Mouse (Mus musculus) hindbrain, embryonic 16.5 days (tissue): ENCODE measurements around the gene Nfam1. TPM values are rescaled to one million over a fixed set of nuclear protein-coding genes. Genes with fewer than 3 reads are reported as not detected.

Experiments
- ATAC-seq: fragments of 200-750 bp; cut with Nextera tagmentation; 2 replicates; pipeline ENCODE4 v1.8.0; 2017; ENCODE audit warnings: moderate TSS enrichment, moderate library complexity
- H3K27ac ChIP-seq: fragments of 300-500 bp; sonication (generic); 2 replicates; pipeline ENCODE4 v1.5.1; 2014; ENCODE audit warnings: low read depth, mild to moderate bottlenecking, control low read depth, low read length, moderate library complexity
- H3K27me3 ChIP-seq: fragments of 300-500 bp; sonication (generic); replicated peaks from 2 replicates; pipeline ENCODE4 v1.6.1; 2014; ENCODE audit warnings: low read length; ENCODE audit not compliant: control insufficient read depth, insufficient read depth
- H3K36me3 ChIP-seq: fragments of 300-500 bp; sonication (generic); 2 replicates; pipeline ENCODE4 v1.6.1; 2014; ENCODE audit warnings: mild to moderate bottlenecking, low read length, moderate library complexity, mixed read lengths; ENCODE audit not compliant: control insufficient read depth, insufficient read depth
- H3K4me1 ChIP-seq: fragments of 300-500 bp; sonication (generic); 2 replicates; pipeline ENCODE4 v1.6.1; 2014; ENCODE audit warnings: low read depth, low read length; ENCODE audit not compliant: control insufficient read depth, insufficient read depth
- H3K4me2 ChIP-seq: fragments of 300-500 bp; sonication (generic); 2 replicates; pipeline ENCODE4 v1.6.1; 2014; ENCODE audit warnings: mild to moderate bottlenecking, low read length, control low read depth, moderate library complexity
- H3K4me3 ChIP-seq: fragments of 300-500 bp; sonication (generic); 2 replicates; pipeline ENCODE4 v1.5.1; 2014; ENCODE audit warnings: mild to moderate bottlenecking, low read length, control low read depth, moderate library complexity
- H3K9ac ChIP-seq: fragments of 300-500 bp; sonication (generic); 2 replicates; pipeline ENCODE4 v1.6.1; 2014; ENCODE audit warnings: low read depth, mild to moderate bottlenecking, control low read depth, low read length, moderate library complexity
- H3K9me3 ChIP-seq: fragments of 300-500 bp; sonication (generic); 2 replicates; pipeline ENCODE4 v1.6.1; 2014; ENCODE audit warnings: mild to moderate bottlenecking, low read length, moderate library complexity; ENCODE audit not compliant: control insufficient read depth
- WGBS: fragments of 180-500 bp; shearing (Covaris S2); extraction: QIAGEN DNeasy Blood & Tissue Kit; methylation state at CpG from one replicate; pipeline ENCODE4 v1.1.7; 2014; 5-methylcytosine and 5-hydroxymethylcytosine counted together
- polyA plus RNA-seq: library from polyadenylated mRNA; unstranded; fragments of >200 nt; fragmentation: Nextera tagmentation; extraction: Ambion mirVana; gene quantifications from 2 replicates; pipeline ENCODE4 v1.2.1, GENCODE M21; 2015

The Nfam1 gene
- polyA plus RNA-seq, 1 experiment from 2014 or later, result 2.2 TPM

DNA sequence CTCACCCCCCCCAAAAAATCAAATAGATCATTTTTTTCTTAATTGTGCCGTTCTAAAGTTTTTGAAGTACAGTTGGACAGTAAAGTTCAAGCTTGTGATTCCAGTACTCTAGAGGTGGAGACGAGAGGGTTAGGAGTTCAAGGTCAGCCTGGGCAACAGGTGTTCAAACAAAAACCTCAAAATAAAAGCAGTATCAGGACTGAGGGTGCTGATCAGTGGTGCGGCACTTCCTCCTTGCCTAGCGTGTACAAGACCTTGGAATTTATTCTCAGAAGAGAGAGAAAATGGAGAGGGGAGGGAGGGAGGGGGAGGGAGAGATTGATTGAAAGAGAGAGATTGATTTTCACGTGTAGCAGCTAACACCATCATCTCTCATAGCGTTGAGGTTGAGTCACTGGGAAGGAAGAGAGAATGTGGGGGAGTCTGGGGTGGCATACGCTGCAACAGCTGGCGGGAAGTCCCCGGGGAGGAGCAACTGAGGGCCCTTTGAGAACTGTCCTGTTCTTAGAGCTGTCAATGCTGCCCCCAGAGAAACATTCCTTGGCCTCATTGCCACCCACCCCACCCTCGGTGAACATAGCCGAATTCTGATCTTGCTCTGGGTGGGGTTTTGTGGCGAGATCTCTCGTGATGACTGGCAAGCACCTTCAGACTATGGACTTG, 24.2 kb downstream of the Nfam1 start:
- no peak overlapping the region for H3K4me3 ChIP-seq
- no peaks in the 10 kb centered on the region; the same call in 1 of the 2 replicates for H3K27me3 ChIP-seq
- H3K27ac ChIP-seq, result no peak overlapping the region
- no peaks in the 10 kb centered on the region for H3K9me3 ChIP-seq
- H3K4me1 ChIP-seq, result peaks cover 22% of the 10 kb centered on the region
- no peak overlapping the region for H3K9ac ChIP-seq
- ATAC-seq, result no peak
- no peak overlapping the region for H3K4me2 ChIP-seq
- 71% methylated on average over 13 of the region's 13 CpGs for WGBS
- H3K36me3 ChIP-seq, result no peaks in the 10 kb centered on the region

DNA sequence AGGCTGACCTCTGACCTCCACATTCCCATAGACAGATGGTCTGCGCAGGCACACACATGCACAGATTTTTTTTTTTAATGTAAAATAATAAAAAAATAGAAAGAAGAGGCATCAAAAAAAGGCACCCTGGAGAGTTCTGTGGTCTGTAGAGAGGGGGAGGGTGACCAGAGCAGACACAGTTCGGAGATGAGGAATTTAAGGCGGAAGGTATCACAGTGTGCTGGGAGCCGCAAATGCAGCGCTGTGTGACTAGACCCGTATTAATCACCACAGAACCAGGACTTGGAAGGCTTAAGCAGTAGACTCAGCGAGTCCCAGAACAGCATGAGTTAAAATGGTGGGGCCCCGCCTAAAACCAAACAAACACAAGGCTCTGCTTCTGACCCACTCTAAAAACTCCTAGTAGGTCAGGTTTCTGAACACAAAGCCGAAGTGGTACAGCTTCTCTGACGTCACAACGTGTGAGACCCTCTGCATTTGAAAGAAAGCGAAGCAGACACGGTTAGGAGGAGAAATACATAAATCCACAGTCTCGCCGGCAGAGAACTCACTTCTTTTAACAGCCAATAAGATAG, 25.7 kb downstream of the Nfam1 start:
- H3K27ac ChIP-seq, result no peak overlapping the region
- no peak for ATAC-seq
- no peak overlapping the region for H3K9ac ChIP-seq
- H3K4me3 ChIP-seq, result no peak overlapping the region
- 50% methylated on average over 15 of the region's 15 CpGs for WGBS
- no peaks in the 10 kb centered on the region for H3K9me3 ChIP-seq
- H3K27me3 ChIP-seq, result no peaks in the 10 kb centered on the region; the same call in 1 of the 2 replicates
- no peaks in the 10 kb centered on the region for H3K36me3 ChIP-seq
- H3K4me1 ChIP-seq, result peaks cover 31% of the 10 kb centered on the region
- no peak overlapping the region for H3K4me2 ChIP-seq

DNA sequence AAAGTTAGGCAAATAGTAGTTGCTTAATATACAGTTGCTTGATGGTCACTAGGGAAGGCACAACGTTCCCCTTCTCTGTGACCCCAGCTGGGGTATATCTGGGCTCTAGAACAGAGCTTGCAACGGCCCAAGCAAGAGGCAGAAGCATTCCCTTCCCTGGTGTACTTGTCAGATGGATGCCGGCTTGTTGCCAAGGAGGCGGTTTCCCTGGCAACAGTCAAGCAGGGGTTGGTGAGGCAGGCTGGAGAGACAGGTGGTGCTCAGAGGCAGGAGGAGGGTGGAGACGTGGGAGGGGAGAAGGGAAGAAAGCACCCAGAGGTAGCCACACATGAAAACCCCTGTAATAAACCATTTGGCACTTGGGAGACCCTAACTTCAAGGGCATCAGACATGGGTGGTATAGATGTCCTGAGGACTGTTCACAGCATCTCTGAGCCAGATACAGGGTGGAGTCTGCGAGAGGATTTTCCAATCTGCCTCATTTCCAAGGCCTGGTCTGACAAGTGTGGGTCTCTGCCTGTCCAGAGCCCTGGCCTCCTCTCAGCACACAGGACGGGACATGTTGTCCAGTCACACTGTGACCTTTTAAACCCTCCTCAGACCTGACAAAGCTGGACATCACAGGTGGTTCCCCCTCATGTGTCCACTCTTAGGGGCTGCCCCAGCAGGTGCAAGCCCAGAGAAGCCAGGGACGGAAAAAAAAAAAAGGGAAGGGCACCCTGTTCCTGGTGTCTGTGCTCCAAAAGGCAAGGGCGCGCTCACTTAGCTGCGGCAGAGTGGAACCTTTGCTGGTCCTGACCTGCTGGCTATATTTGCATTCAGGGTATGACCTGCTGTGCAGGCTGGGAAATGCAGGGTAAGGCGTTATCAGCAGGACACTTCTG, 30.2 kb downstream of the Nfam1 start:
- no peaks in the 10 kb centered on the region for H3K9me3 ChIP-seq
- no peaks in the 10 kb centered on the region for H3K36me3 ChIP-seq
- peak overlapping the region; percentile 19; the same call in 1 of the 2 replicates for H3K27ac ChIP-seq
- 26% methylated on average over 12 of the region's 12 CpGs for WGBS
- H3K9ac ChIP-seq, result no peak overlapping the region
- H3K4me1 ChIP-seq, result peaks cover 22% of the 10 kb centered on the region
- no peak overlapping the region for H3K4me2 ChIP-seq
- H3K27me3 ChIP-seq, result no peaks in the 10 kb centered on the region
- ATAC-seq, result peak; percentile 91
- no peak overlapping the region for H3K4me3 ChIP-seq

DNA sequence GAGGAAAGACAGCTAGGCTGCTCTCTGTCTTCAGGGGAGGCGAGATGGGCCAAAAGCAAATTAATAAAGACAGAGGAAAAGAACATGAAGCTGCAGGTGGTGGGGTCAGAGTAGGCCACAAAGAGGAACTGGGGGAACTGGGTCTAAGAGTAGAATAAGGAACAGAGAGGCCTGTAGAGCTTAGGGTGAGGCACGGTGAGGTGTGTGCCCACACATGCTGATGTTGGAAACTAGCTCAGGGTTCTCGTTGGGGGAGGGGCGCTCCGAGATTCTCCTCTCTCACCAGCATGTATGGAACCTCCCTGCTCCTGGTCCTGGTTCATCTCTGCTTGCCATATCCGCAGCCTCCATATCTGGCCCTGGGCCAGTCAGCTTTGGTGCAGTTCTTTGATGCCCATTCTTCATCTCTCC, 34.3 kb downstream of the Nfam1 start:
- no peaks in the 10 kb centered on the region for H3K27me3 ChIP-seq
- no peak overlapping the region for H3K27ac ChIP-seq
- no peaks in the 10 kb centered on the region for H3K36me3 ChIP-seq
- no peak overlapping the region for H3K4me2 ChIP-seq
- WGBS, result 87% methylated on average over 6 of the region's 6 CpGs
- no peak for ATAC-seq
- peaks cover 42% of the 10 kb centered on the region for H3K4me1 ChIP-seq
- H3K9ac ChIP-seq, result no peak overlapping the region
- no peak overlapping the region for H3K4me3 ChIP-seq
- no peaks in the 10 kb centered on the region for H3K9me3 ChIP-seq

DNA sequence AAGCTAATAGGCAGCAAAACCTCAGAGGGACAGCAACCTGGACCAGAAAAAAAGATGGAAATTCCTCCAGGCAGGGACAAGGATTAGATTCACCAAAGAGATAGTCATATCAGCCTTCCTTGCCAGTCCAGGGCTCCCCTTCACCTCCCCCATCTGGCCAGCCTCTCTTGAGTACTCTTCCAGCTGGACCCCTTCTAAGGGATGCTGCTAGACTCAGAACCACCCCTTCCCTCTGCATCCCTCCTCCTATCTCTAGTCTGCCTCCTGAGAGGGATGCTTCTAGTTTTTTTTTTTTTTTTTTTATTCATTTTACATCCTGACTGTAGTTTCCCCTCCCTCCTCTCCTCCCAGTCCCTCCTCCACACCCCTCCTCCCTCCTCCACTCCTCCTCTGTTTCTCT, 36.7 kb downstream of the Nfam1 start:
- H3K9ac ChIP-seq, result no peak overlapping the region
- H3K27me3 ChIP-seq, result no peaks in the 10 kb centered on the region
- H3K36me3 ChIP-seq, result no peaks in the 10 kb centered on the region
- H3K9me3 ChIP-seq, result no peaks in the 10 kb centered on the region
- H3K27ac ChIP-seq, result no peak overlapping the region
- no peak overlapping the region for H3K4me2 ChIP-seq
- H3K4me3 ChIP-seq, result no peak overlapping the region
- ATAC-seq, result no peak
- H3K4me1 ChIP-seq, result peaks cover 26% of the 10 kb centered on the region

DNA sequence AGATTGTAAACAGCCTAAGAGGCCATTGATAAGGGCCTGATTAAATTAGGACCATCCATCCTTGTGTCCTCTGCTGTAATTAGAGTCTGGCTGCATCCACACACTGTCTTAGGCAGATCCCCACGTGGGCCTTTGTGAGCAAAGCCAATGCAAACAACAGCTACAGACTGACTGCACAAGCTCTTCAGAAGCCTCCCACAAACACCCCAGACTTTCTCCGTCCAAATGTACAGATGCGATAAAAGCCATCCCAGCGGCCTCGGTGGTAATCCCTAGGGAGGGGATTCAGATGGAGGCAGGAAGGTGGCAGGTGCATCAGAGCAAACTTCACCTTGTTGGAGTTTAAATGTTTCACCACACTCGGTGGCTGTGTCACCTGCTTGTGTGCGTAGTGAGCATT, 37.9 kb downstream of the Nfam1 start:
- Histone ChIP-seq H3K27ac (no peak overlapping the region), H3K36me3 (no peaks in the 10 kb centered on the region), H3K27me3 (no peaks in the 10 kb centered on the region), H3K4me3 (no peak overlapping the region), H3K4me1 (peaks cover 26% of the 10 kb centered on the region), H3K4me2 (no peak overlapping the region), H3K9ac (no peak overlapping the region), H3K9me3 (no peaks in the 10 kb centered on the region)
- peak; percentile 72 for ATAC-seq
- WGBS, result 47% methylated on average over 7 of the region's 7 CpGs

DNA sequence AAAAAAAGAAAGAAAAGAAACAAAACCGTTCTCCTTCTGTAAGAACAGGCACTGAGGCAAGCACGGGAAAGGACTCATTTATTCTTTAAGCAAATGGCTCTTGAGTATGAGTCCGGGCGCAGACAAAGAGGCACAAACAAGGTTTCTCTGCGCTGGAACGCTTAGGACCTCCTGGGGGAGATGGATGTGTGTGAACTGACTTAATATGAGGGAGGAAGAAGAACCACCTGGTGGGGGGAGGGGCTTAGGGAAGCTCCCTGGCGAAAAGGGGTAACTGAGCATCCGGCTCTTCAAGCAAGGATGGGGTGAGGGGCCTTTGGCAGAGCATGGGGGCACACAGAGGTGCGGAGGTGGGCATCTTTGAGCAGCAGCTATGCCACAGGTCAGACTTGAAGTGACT, 40.2 kb downstream of the Nfam1 start:
- Histone ChIP-seq H3K4me2 (no peak overlapping the region), H3K27ac (no peak overlapping the region), H3K4me1 (peaks cover 41% of the 10 kb centered on the region), H3K9ac (no peak overlapping the region), H3K9me3 (no peaks in the 10 kb centered on the region), H3K27me3 (no peaks in the 10 kb centered on the region), H3K4me3 (no peak overlapping the region), H3K36me3 (no peaks in the 10 kb centered on the region)
- ATAC-seq, result no peak
- WGBS, result 44% methylated on average over 9 of the region's 9 CpGs

DNA sequence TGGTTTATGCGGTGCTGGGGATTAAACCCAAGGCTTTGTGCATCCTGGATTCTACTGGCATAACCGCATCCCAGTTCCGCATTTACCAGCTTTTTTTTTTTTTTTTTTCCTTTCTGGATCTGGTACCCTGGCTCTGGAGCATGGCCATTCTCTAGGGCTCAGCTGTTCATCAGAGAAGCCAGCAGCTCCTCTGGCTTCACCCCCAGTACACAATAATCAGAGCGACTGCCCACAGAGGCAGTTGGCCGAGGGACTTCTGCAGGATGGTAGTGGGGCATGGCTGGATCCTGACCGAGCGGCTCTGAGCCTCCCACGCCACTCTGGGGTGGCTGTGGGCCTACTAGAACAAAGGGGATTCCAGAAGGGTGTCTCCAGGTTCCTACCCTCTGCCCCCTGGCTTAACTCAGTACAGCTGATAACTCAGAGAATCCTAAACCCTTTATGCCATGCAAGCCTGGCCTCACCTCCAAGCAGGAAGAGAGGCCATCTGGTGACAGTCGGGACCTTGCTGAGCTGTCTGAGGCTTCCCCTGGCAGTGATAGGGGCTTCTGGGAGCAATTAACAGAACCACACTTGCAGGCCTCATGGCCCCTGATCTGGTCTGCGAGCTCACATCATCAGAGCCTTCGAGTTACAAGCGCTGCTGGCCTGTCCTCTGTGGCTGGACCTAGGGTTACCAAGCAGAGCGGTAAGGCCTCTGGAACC, 40.9 kb downstream of the Nfam1 start:
- Histone ChIP-seq H3K9ac (no peak overlapping the region), H3K27me3 (no peaks in the 10 kb centered on the region), H3K4me2 (no peak overlapping the region), H3K27ac (no peak overlapping the region), H3K4me3 (no peak overlapping the region), H3K9me3 (no peaks in the 10 kb centered on the region), H3K4me1 (peaks cover 39% of the 10 kb centered on the region), H3K36me3 (no peaks in the 10 kb centered on the region)
- 60% methylated on average over 13 of the region's 13 CpGs for WGBS
- no peak for ATAC-seq
